Mouse (Mus musculus): ENCODE measurements around the gene Gm37240. TPM values are rescaled to one million over a fixed set of nuclear protein-coding genes. Genes with fewer than 3 reads are reported as not detected.

The Gm37240 gene
- polyA plus RNA-seq, 1 experiment from 2014 or later: 3.0 TPM

GRCm38 (mm10) chr3:84472527-84472926, 1414.8 kb downstream of the Gm37240 start:
- H3K4me3 ChIP-seq: no peak overlapping the region
- H3K27me3 ChIP-seq (ENCODE audit: insufficient read depth, poor library complexity, severe bottlenecking): peaks cover 93% of the 10 kb centered on the region
- 0 out of 2 replicates have a peak overlapping the region, but pooled peaks have one; percentile 18 for H3K27ac ChIP-seq
- 40% methylated on average over 3 of the region's 3 CpGs for WGBS
- no peaks in the 10 kb centered on the region for H3K36me3 ChIP-seq
- no peaks in the 10 kb centered on the region for H3K9me3 ChIP-seq
- no peak for DNase-seq (ENCODE audit: low spot score)
- peaks cover 17% of the 10 kb centered on the region for H3K4me1 ChIP-seq

- H3K27me3 ChIP-seq (ENCODE audit: insufficient read depth, poor library complexity, severe bottlenecking): peaks cover 83% of the 10 kb centered on the region
- peaks cover 20% of the 10 kb centered on the region for H3K4me1 ChIP-seq
- DNase-seq (ENCODE audit: low spot score): no peak
- H3K36me3 ChIP-seq: no peaks in the 10 kb centered on the region
- no peaks in the 10 kb centered on the region for H3K9me3 ChIP-seq
- H3K4me3 ChIP-seq: no peak overlapping the region
- WGBS: 63% methylated on average over 4 of the region's 4 CpGs
- no peak overlapping the region for H3K27ac ChIP-seq
Observed at GRCm38 (mm10) chr3:84471146-84471545, 1416.2 kb downstream of the Gm37240 start.

GRCm38 (mm10) chr3:84468111-84468453, 1419.2 kb downstream of the Gm37240 start:
- Histone ChIP-seq H3K9me3 (no peaks in the 10 kb centered on the region), H3K4me3 (no peak overlapping the region), H3K4me1 (peaks cover 25% of the 10 kb centered on the region), H3K27ac (no peak overlapping the region), H3K27me3 (ENCODE audit: insufficient read depth, poor library complexity, severe bottlenecking) (peaks cover 69% of the 10 kb centered on the region), H3K36me3 (no peaks in the 10 kb centered on the region)
- DNase-seq (ENCODE audit: low spot score): no peak
- 11% methylated on average over 4 of the region's 4 CpGs for WGBS

GRCm38 (mm10) chr3:84467419-84468110, 1419.8 kb downstream of the Gm37240 start:
- Histone ChIP-seq H3K4me3 (no peak overlapping the region), H3K4me1 (peaks cover 22% of the 10 kb centered on the region), H3K27me3 (ENCODE audit: insufficient read depth, poor library complexity, severe bottlenecking) (peaks cover 64% of the 10 kb centered on the region), H3K27ac (no peak overlapping the region), H3K36me3 (no peaks in the 10 kb centered on the region), H3K9me3 (no peaks in the 10 kb centered on the region)
- no peak for DNase-seq (ENCODE audit: low spot score)
- WGBS: 56% methylated on average over 10 of the region's 10 CpGs

- Histone ChIP-seq H3K4me3 (no peak overlapping the region), H3K9me3 (no peaks in the 10 kb centered on the region), H3K27ac (no peak overlapping the region), H3K27me3 (ENCODE audit: insufficient read depth, poor library complexity, severe bottlenecking) (peaks cover 54% of the 10 kb centered on the region), H3K36me3 (no peaks in the 10 kb centered on the region), H3K4me1 (peaks cover 33% of the 10 kb centered on the region)
- no peak for DNase-seq (ENCODE audit: low spot score)
- WGBS: 48% methylated on average over 6 of the region's 6 CpGs
Observed at GRCm38 (mm10) chr3:84465822-84466500, 1421.4 kb downstream of the Gm37240 start.

- Histone ChIP-seq H3K36me3 (no peaks in the 10 kb centered on the region), H3K27ac (peak overlapping the region; percentile 83), H3K27me3 (ENCODE audit: insufficient read depth, poor library complexity, severe bottlenecking) (peaks cover 41% of the 10 kb centered on the region), H3K4me1 (peaks cover 40% of the 10 kb centered on the region), H3K9me3 (no peaks in the 10 kb centered on the region), H3K4me3 (no peak overlapping the region)
- DNase-seq (ENCODE audit: low spot score): no peak
- WGBS: 22% methylated on average over 4 of the region's 4 CpGs
Observed at GRCm38 (mm10) chr3:84461687-84462086, 1425.6 kb downstream of the Gm37240 start.

- Histone ChIP-seq H3K4me3 (peak overlapping the region; percentile 16; the same call in 1 of the 2 replicates), H3K27ac (peak overlapping the region; percentile 83), H3K36me3 (no peaks in the 10 kb centered on the region), H3K4me1 (peaks cover 41% of the 10 kb centered on the region), H3K9me3 (no peaks in the 10 kb centered on the region), H3K27me3 (ENCODE audit: insufficient read depth, poor library complexity, severe bottlenecking) (peaks cover 48% of the 10 kb centered on the region)
- peak; percentile 94 for DNase-seq (ENCODE audit: low spot score)
- 1% methylated on average over 12 of the region's 12 CpGs for WGBS
Observed at GRCm38 (mm10) chr3:84460952-84461351, 1426.4 kb downstream of the Gm37240 start.

- peak overlapping the region; percentile 16; the same call in 1 of the 2 replicates for H3K4me3 ChIP-seq
- no peak for DNase-seq (ENCODE audit: low spot score)
- H3K27ac ChIP-seq: peak overlapping the region; percentile 83
- peaks cover 50% of the 10 kb centered on the region for H3K27me3 ChIP-seq (ENCODE audit: insufficient read depth, poor library complexity, severe bottlenecking)
- H3K4me1 ChIP-seq: peaks cover 40% of the 10 kb centered on the region
- no peaks in the 10 kb centered on the region for H3K36me3 ChIP-seq
- 9% methylated on average over 3 of the region's 3 CpGs for WGBS
- H3K9me3 ChIP-seq: no peaks in the 10 kb centered on the region
Observed at GRCm38 (mm10) chr3:84460499-84460898, 1426.8 kb downstream of the Gm37240 start.

GRCm38 (mm10) chr3:84455733-84456417, 1431.4 kb downstream of the Gm37240 start:
- Histone ChIP-seq H3K27ac (peak overlapping the region; percentile 53; the same call in 1 of the 2 replicates), H3K9me3 (no peaks in the 10 kb centered on the region), H3K27me3 (ENCODE audit: insufficient read depth, poor library complexity, severe bottlenecking) (peaks cover 62% of the 10 kb centered on the region), H3K36me3 (no peaks in the 10 kb centered on the region), H3K4me3 (no peak overlapping the region), H3K4me1 (peaks cover 23% of the 10 kb centered on the region)
- no peak for DNase-seq (ENCODE audit: low spot score)
- 67% methylated on average over 12 of the region's 12 CpGs for WGBS

GRCm38 (mm10) chr3:84450651-84451050, 1436.7 kb downstream of the Gm37240 start:
- no peaks in the 10 kb centered on the region for H3K36me3 ChIP-seq
- peaks cover 78% of the 10 kb centered on the region for H3K27me3 ChIP-seq (ENCODE audit: insufficient read depth, poor library complexity, severe bottlenecking)
- WGBS: 61% methylated on average over 3 of the region's 3 CpGs
- no peak overlapping the region for H3K4me3 ChIP-seq
- no peak overlapping the region for H3K27ac ChIP-seq
- H3K9me3 ChIP-seq: no peaks in the 10 kb centered on the region
- no peak for DNase-seq (ENCODE audit: low spot score)
- peaks cover 9% of the 10 kb centered on the region for H3K4me1 ChIP-seq

GRCm38 (mm10) chr3:84449015-84449414, 1438.3 kb downstream of the Gm37240 start:
- DNase-seq (ENCODE audit: low spot score): no peak
- H3K36me3 ChIP-seq: no peaks in the 10 kb centered on the region
- H3K27me3 ChIP-seq (ENCODE audit: insufficient read depth, poor library complexity, severe bottlenecking): peaks cover 81% of the 10 kb centered on the region
- no peak overlapping the region for H3K4me3 ChIP-seq
- H3K9me3 ChIP-seq: no peaks in the 10 kb centered on the region
- 79% methylated on average over 9 of the region's 9 CpGs for WGBS
- no peak overlapping the region for H3K27ac ChIP-seq
- peaks cover 23% of the 10 kb centered on the region for H3K4me1 ChIP-seq

GRCm38 (mm10) chr3:84447803-84448202, 1439.5 kb downstream of the Gm37240 start:
- H3K4me3 ChIP-seq: no peak overlapping the region
- 69% methylated on average over 5 of the region's 5 CpGs for WGBS
- no peaks in the 10 kb centered on the region for H3K36me3 ChIP-seq
- peaks cover 33% of the 10 kb centered on the region for H3K4me1 ChIP-seq
- no peaks in the 10 kb centered on the region for H3K9me3 ChIP-seq
- H3K27me3 ChIP-seq (ENCODE audit: insufficient read depth, poor library complexity, severe bottlenecking): peaks cover 83% of the 10 kb centered on the region
- H3K27ac ChIP-seq: no peak overlapping the region
- no peak for DNase-seq (ENCODE audit: low spot score)
